Mouse (Mus musculus) olfactory bulb, adult 2 months (tissue): ENCODE measurements around the gene Drc1.

Source experiments
- CTCF ChIP-seq: fragments of 200-500 bp; IDR thresholded peaks from 2 replicates; pipeline ENCODE4 v1.5.1; 2012; ENCODE audit warnings: low read depth, mild to moderate bottlenecking, low read length, moderate library complexity; ENCODE audit not compliant: insufficient read depth
- POLR2A ChIP-seq: fragments of 200-500 bp; IDR thresholded peaks from 2 replicates; pipeline ENCODE4 v1.6.1; 2012; ENCODE audit warnings: mild to moderate bottlenecking, low read depth, low read length, moderate library complexity; ENCODE audit not compliant: insufficient read depth

- TF ChIP-seq CTCF = no peak
- TF ChIP-seq POLR2A = no peak
Measured at GRCm38 (mm10) chr5:30240552-30240951, 40.6 kb upstream of the Drc1 start.
